Mouse (Mus musculus) regulatory T cell (primary cell): Measurements from ENCODE around the gene Ak1.

Source experiments
- in situ Hi-C: fragments of 300-600 bp; cut with MboI, MseI; formaldehyde crosslinking; loops from one replicate; pipeline ENCODE4 v1.15.1; 2025; ENCODE audit warnings: high pct_unique_total_duplicates

Ak1 gene

GRCm38 (mm10) chr2:32682721-32683417 lies 61.3 kb downstream of the Ak1 start:
- in situ Hi-C loops, result no loop called here

GRCm38 (mm10) chr2:32683701-32684100 lies 62.1 kb downstream of the Ak1 start:
- in situ Hi-C loops, result no loop called here
